Mouse (Mus musculus): ENCODE measurements around the gene Baiap2l1. TPM values are rescaled to one million over a fixed set of nuclear protein-coding genes. Genes with fewer than 3 reads are reported as not detected.

Gene Baiap2l1
- polyA plus RNA-seq, 1 experiment from 2014 or later, result 19.3 TPM

Other genes starting within 250 kb of the Baiap2l1 start
- 21.3 and 23.0 TPM in 2 replicates for gene Bhlha15, start 167.8 kb downstream of the Baiap2l1 start, polyA plus RNA-seq (2015; fragmentation: Nextera tagmentation; extraction: Ambion mirVana)
- gene Tecpr1, start 134.5 kb downstream of the Baiap2l1 start, polyA plus RNA-seq (2015; fragmentation: Nextera tagmentation; extraction: Ambion mirVana), result 24.7 and 25.4 TPM in 2 replicates
- 88.0 and 93.6 TPM in 2 replicates for gene Bri3, start 113.7 kb downstream of the Baiap2l1 start, polyA plus RNA-seq (2015; fragmentation: Nextera tagmentation; extraction: Ambion mirVana)
- 1.6 and 1.9 TPM in 2 replicates for gene Nptx2, start 187.8 kb upstream of the Baiap2l1 start, polyA plus RNA-seq (2015; fragmentation: Nextera tagmentation; extraction: Ambion mirVana)